Mouse (Mus musculus) cerebellum, adult 2 months (tissue): ENCODE results near the gene Sptlc2.

ENCODE experiments used
- CTCF ChIP-seq: fragments of 200-500 bp; IDR thresholded peaks from 2 replicates; pipeline ENCODE4 v1.5.1; 2011; ENCODE audit warnings: low read depth, mild to moderate bottlenecking, control low read depth, low read length, moderate library complexity, borderline replicate concordance; ENCODE audit not compliant: insufficient read depth
- POLR2A ChIP-seq: fragments of 200-500 bp; IDR thresholded peaks from 2 replicates; pipeline ENCODE4 v1.6.1; 2011; ENCODE audit warnings: low read length, control low read depth, borderline replicate concordance; ENCODE audit not compliant: insufficient read depth

GRCm38 (mm10) chr12:87385051-87385450 is 3.1 kb downstream of the Sptlc2 start:
- TF ChIP-seq POLR2A (no peak), CTCF (no peak)
